Comparison of ENCODE assay signal across 8 mouse cellular contexts in genomic region chr4:74563565-74563964, GRCm38 (mm10).
DNase-seq lines count a peak whose midpoint lies in the region; TF ChIP-seq lines count a peak whose summit lies in the region.

No protein-coding gene starts in this region.

- no peak for TF ChIP-seq POLR2A in heart, adult 2 months (IDR thresholded peaks at IDR 0.05; ENCODE audit: insufficient read depth, low read depth, low read length)

- no peak overlapping the region for H3K9ac ChIP-seq in heart, adult 2 months (ENCODE audit: low read depth, low read length)

- H3K36me3 ChIP-seq in heart, adult 2 months (ENCODE audit: control insufficient read depth, insufficient read depth, low read length) = no peaks in the 10 kb centered on the region

- no peaks in the 10 kb centered on the region for H3K4me1 ChIP-seq in heart, adult 2 months (ENCODE audit: control insufficient read depth, insufficient read depth, low read length)

- 15% methylated on average over 2 of the region's 2 CpGs for WGBS in heart, adult 2 months

- intact Hi-C loops in heart, adult 2 months (cut with DNase I) = loop anchor here (5.0 kb wide), 1 partner anchor 409 kb away; no protein-coding TSS in a partner anchor
- intact Hi-C loops in left cerebral cortex, postnatal 14 days (cut with DNase I) = no loop called here

- no peak for TF ChIP-seq EP300 in heart, adult 2 months (IDR thresholded peaks at IDR 0.05; ENCODE audit: insufficient read depth, low read depth, low read length)

- H3K79me2 ChIP-seq in heart, adult 2 months (replicated peaks; ENCODE audit: control insufficient read depth, insufficient read depth, low read length) = no peaks in the 10 kb centered on the region

- H3K4me3 ChIP-seq in heart, adult 2 months = no peak overlapping the region

- peak; percentile 78 for TF ChIP-seq CTCF in heart, adult 2 months (IDR thresholded peaks at IDR 0.05)

- H3K27ac ChIP-seq in heart, adult 2 months = no peak overlapping the region

- H3K27me3 ChIP-seq in heart, adult 2 months (ENCODE audit: control insufficient read depth, insufficient read depth, low read length) = no peaks in the 10 kb centered on the region

- DNase-seq in heart, adult 2 months = no peak
- no peak for DNase-seq in heart, adult 9 months (ENCODE audit: low spot score in 2 of 2)
- peak; percentile 30 for DNase-seq in lung, postnatal 10 days
- no peak for DNase-seq in lung, adult 18-20 months
- DNase-seq in c-Kit-positive CD71-positive TER-119-negative erythroid progenitor cells, embryonic 14.5 days (ENCODE audit: low read depth) = peak; percentile 8
- peak; percentile 56 for DNase-seq in left cerebral cortex, postnatal 14 days (ENCODE audit: low spot score in 2 of 2)
- DNase-seq in ovary, postnatal 36 days (ENCODE audit: low spot score) = no peak
- no peak for DNase-seq in gastrocnemius, adult 8-10 months (ENCODE audit: low spot score in 2 of 2)

Comparison
In these comparisons a context has a peak if more than half of its experiments do, and no peak if none do; other contexts are left out.
1. DNase-seq: peak in lung, postnatal 10 days (single experiment), c-Kit-positive CD71-positive TER-119-negative erythroid progenitor cells, embryonic 14.5 days (single experiment) and left cerebral cortex, postnatal 14 days (2 of 2); none in heart, adult 2 months (0 of 2), heart, adult 9 months (0 of 2), lung, adult 18-20 months (0 of 2), ovary, postnatal 36 days (single experiment) and gastrocnemius, adult 8-10 months (0 of 2).